Mouse (Mus musculus): ENCODE data around the gene Chchd1. TPM values are rescaled to one million over a fixed set of nuclear protein-coding genes. Genes with fewer than 3 reads are reported as not detected.

Gene Chchd1
- total and polyA plus RNA-seq, 3 experiments = 157 to 402 (median 184) TPM

- no peak for TF ChIP-seq KAT2A (IDR thresholded peaks at IDR 0.05; ENCODE audit: insufficient replicate concordance, low read length)
- TF ChIP-seq TBP (conservative IDR thresholded peaks at IDR 0.05; ENCODE audit: low read depth, low read length) = no peak
- TF ChIP-seq CTCF (conservative IDR thresholded peaks at IDR 0.05 in 1 of 2, IDR thresholded peaks at IDR 0.05 in 1 of 2; ENCODE audit: low read depth in 2 of 2, low read length in 2 of 2) = peak; percentile 35 to 64; a peak in 2 of 4 replicates
- TF ChIP-seq IRF4 (IDR thresholded peaks at IDR 0.05; ENCODE audit: low read depth, low read length) = no peak
Observed at GRCm38 (mm10) chr14:20737306-20737705, 34.5 kb downstream of the Chchd1 start (continued).

GRCm38 (mm10) chr14:20738511-20738910 is 35.7 kb downstream of the Chchd1 start:
- Histone ChIP-seq H3K79me2 (replicated peaks; ENCODE audit: control insufficient read depth, extremely low read depth, insufficient read depth, poor library complexity, severe bottlenecking) (no peaks in the 10 kb centered on the region), H3K36me3 (replicated peaks in 1 of 2; ENCODE audit: control insufficient read depth in 1 of 2, insufficient read depth in 1 of 2, low read length in 1 of 2) (peaks cover 42 to 78% of the 10 kb centered on the region in 2 experiments), H3K4me1 (ENCODE audit: control insufficient read depth in 1 of 2, insufficient read depth in 2 of 2) (peaks cover 0 to 11% of the 10 kb centered on the region in 2 experiments; a peak in 2 of 4 replicates), H3K27me3 (replicated peaks) (no peaks in the 10 kb centered on the region), H3K4me3 (replicated peaks in 1 of 3; ENCODE audit: low read depth in 2 of 3, low read length in 2 of 3, poor library complexity in 1 of 3) (no peak overlapping the region), H3K27ac (ENCODE audit: insufficient read depth, low read depth) (no peak overlapping the region), H3K9ac (ENCODE audit: insufficient read depth, low read depth) (no peak overlapping the region), H3K4me2 (ENCODE audit: insufficient read depth, low read depth, poor library complexity, severe bottlenecking) (no peak overlapping the region), H3K9me3 (replicated peaks; ENCODE audit: low read length) (no peaks in the 10 kb centered on the region)
- DNase-seq (ENCODE audit: extremely low read depth) = no peak
- in situ Hi-C loops (cut with MboI; ENCODE audit: low pct_ligation_motif_present, low pct_unique_long_range_greater_than_20kb, low sequenced_read_pairs) = no loop called here
- TF ChIP-seq HCFC1 (IDR thresholded peaks at IDR 0.05; ENCODE audit: low read depth, low read length) (no peak), ZKSCAN1 (IDR thresholded peaks at IDR 0.05; ENCODE audit: borderline replicate concordance, low read depth, low read length) (no peak), UBTF (IDR thresholded peaks at IDR 0.05; ENCODE audit: low read depth, low read length) (no peak), CHD1 (IDR thresholded peaks at IDR 0.05; ENCODE audit: low read depth, low read length) (no peak), IRF4 (IDR thresholded peaks at IDR 0.05; ENCODE audit: low read depth, low read length) (no peak), EP300 (IDR thresholded peaks at IDR 0.05; ENCODE audit: low read length) (no peak), MAX (IDR thresholded peaks at IDR 0.05; ENCODE audit: low read length) (no peak), MAFK (IDR thresholded peaks at IDR 0.05; ENCODE audit: insufficient replicate concordance, low read length) (no peak), TCF12 (IDR thresholded peaks at IDR 0.05; ENCODE audit: low read depth, low read length) (no peak), CTCF (conservative IDR thresholded peaks at IDR 0.05 in 1 of 2, IDR thresholded peaks at IDR 0.05 in 1 of 2; ENCODE audit: low read depth in 2 of 2, low read length in 2 of 2) (no peak), JUND (conservative IDR thresholded peaks at IDR 0.05; ENCODE audit: low read depth, low read length) (no peak)
- dilution Hi-C loops (cut with MboI; ENCODE audit: extremely low pct_ligation_motif_present, extremely low pct_unique_long_range_greater_than_20kb, low sequenced_read_pairs) = no loop called here

- Histone ChIP-seq H3K36me3 (replicated peaks in 1 of 2; ENCODE audit: control insufficient read depth in 1 of 2, insufficient read depth in 1 of 2, low read length in 1 of 2) (peaks cover 43 to 92% of the 10 kb centered on the region in 2 experiments), H3K4me1 (ENCODE audit: control insufficient read depth in 1 of 2, insufficient read depth in 2 of 2) (no peaks in the 10 kb centered on the region), H3K79me2 (replicated peaks; ENCODE audit: control insufficient read depth, extremely low read depth, insufficient read depth, poor library complexity, severe bottlenecking) (no peaks in the 10 kb centered on the region), H3K4me2 (ENCODE audit: insufficient read depth, low read depth, poor library complexity, severe bottlenecking) (no peak overlapping the region), H3K27ac (ENCODE audit: insufficient read depth, low read depth) (no peak overlapping the region), H3K27me3 (replicated peaks) (no peaks in the 10 kb centered on the region), H3K9ac (ENCODE audit: insufficient read depth, low read depth) (no peak overlapping the region), H3K4me3 (replicated peaks in 1 of 3; ENCODE audit: low read depth in 2 of 3, low read length in 2 of 3, poor library complexity in 1 of 3) (no peak overlapping the region), H3K9me3 (replicated peaks; ENCODE audit: low read length) (no peaks in the 10 kb centered on the region)
- TF ChIP-seq IRF4 (IDR thresholded peaks at IDR 0.05; ENCODE audit: low read depth, low read length) (no peak), UBTF (IDR thresholded peaks at IDR 0.05; ENCODE audit: low read depth, low read length) (no peak), ZNF384 (IDR thresholded peaks at IDR 0.05; ENCODE audit: low read depth, low read length) (no peak), ZKSCAN1 (IDR thresholded peaks at IDR 0.05; ENCODE audit: borderline replicate concordance, low read depth, low read length) (no peak), POLR2AphosphoS2 (IDR thresholded peaks at IDR 0.05; ENCODE audit: low read depth, low read length) (no peak), MXI1 (IDR thresholded peaks at IDR 0.05; ENCODE audit: low read depth, low read length) (no peak), EP300 (IDR thresholded peaks at IDR 0.05; ENCODE audit: low read length) (no peak), ZMIZ1 (IDR thresholded peaks at IDR 0.05; ENCODE audit: low read depth, low read length) (no peak), E2F4 (IDR thresholded peaks at IDR 0.05; ENCODE audit: insufficient replicate concordance, low read depth, low read length) (no peak), CHD2 (IDR thresholded peaks at IDR 0.05; ENCODE audit: low read length) (no peak), MYC (IDR thresholded peaks at IDR 0.05; ENCODE audit: low read depth, low read length) (no peak), TBP (conservative IDR thresholded peaks at IDR 0.05; ENCODE audit: low read depth, low read length) (no peak), CHD1 (IDR thresholded peaks at IDR 0.05; ENCODE audit: low read depth, low read length) (no peak), HCFC1 (IDR thresholded peaks at IDR 0.05; ENCODE audit: low read depth, low read length) (no peak), JUN (IDR thresholded peaks at IDR 0.05; ENCODE audit: insufficient read depth, low read depth, low read length) (no peak), ZC3H11A (IDR thresholded peaks at IDR 0.05; ENCODE audit: low read depth, low read length) (no peak), RAD21 (IDR thresholded peaks at IDR 0.05; ENCODE audit: low read depth, low read length) (no peak)
- in situ Hi-C loops (cut with MboI; ENCODE audit: low pct_ligation_motif_present, low pct_unique_long_range_greater_than_20kb, low sequenced_read_pairs) = no loop called here
- DNase-seq (ENCODE audit: extremely low read depth) = no peak
- dilution Hi-C loops (cut with MboI; ENCODE audit: extremely low pct_ligation_motif_present, extremely low pct_unique_long_range_greater_than_20kb, low sequenced_read_pairs) = no loop called here
Observed at GRCm38 (mm10) chr14:20741301-20741700, 38.5 kb downstream of the Chchd1 start.
